Mouse (Mus musculus) lung, postnatal 0 days (tissue): Measurements from ENCODE around the gene Gamt. TPM values are rescaled to one million over a fixed set of nuclear protein-coding genes. Genes with fewer than 3 reads are reported as not detected.

ENCODE experiments used
- ATAC-seq: fragments of 200-750 bp; cut with Nextera tagmentation; 2 replicates; pipeline ENCODE4 v1.8.0; 2017; ENCODE audit warnings: moderate library complexity
- DNase-seq: peaks from one replicate; pipeline ENCODE4 v3.0.0-alpha.2; 2016; ENCODE audit warnings: low spot score
- H3K27ac ChIP-seq: fragments of 300-500 bp; sonication (generic); 2 replicates; pipeline ENCODE4 v1.5.1; 2014; ENCODE audit warnings: antibody characterized with exemption, mild to moderate bottlenecking, low read length, mixed read lengths
- H3K27me3 ChIP-seq: fragments of 300-500 bp; sonication (generic); replicated peaks from 2 replicates; pipeline ENCODE4 v1.6.1; 2014; ENCODE audit warnings: low read length, mixed read lengths; ENCODE audit not compliant: insufficient read depth
- H3K36me3 ChIP-seq: fragments of 300-500 bp; sonication (generic); 2 replicates; pipeline ENCODE4 v1.6.1; 2014; ENCODE audit warnings: low read length, mixed read lengths; ENCODE audit not compliant: insufficient read depth
- H3K4me1 ChIP-seq: fragments of 300-500 bp; sonication (generic); 2 replicates; pipeline ENCODE4 v1.6.1; 2014; ENCODE audit warnings: antibody characterized with exemption, low read depth, low read length, mixed read lengths; ENCODE audit not compliant: insufficient read depth
- H3K4me2 ChIP-seq: fragments of 300-500 bp; sonication (generic); replicated peaks from 2 replicates; pipeline ENCODE4 v1.6.1; 2014; ENCODE audit warnings: low read depth, mild to moderate bottlenecking, low read length, moderate library complexity, mixed read lengths
- H3K4me3 ChIP-seq: fragments of 300-500 bp; sonication (generic); 2 replicates; pipeline ENCODE4 v1.5.1; 2014; ENCODE audit warnings: low read depth, low read length
- H3K9ac ChIP-seq: fragments of 300-500 bp; sonication (generic); replicated peaks from 2 replicates; pipeline ENCODE4 v1.6.1; 2014; ENCODE audit warnings: low read depth, mild to moderate bottlenecking
- H3K9me3 ChIP-seq: fragments of 300-500 bp; sonication (generic); 2 replicates; pipeline ENCODE4 v1.6.1; 2016; ENCODE audit warnings: low read length, mixed read lengths
- CTCF ChIP-seq: IDR thresholded peaks from 2 replicates; pipeline ENCODE4 v1.5.1; 2016; ENCODE audit warnings: antibody characterized with exemption, mild to moderate bottlenecking
- EP300 ChIP-seq: IDR thresholded peaks from 2 replicates; pipeline ENCODE4 v1.6.1; 2016; ENCODE audit warnings: antibody characterized with exemption, mild to moderate bottlenecking, control low read depth
- WGBS: fragments of 180-500 bp; shearing (Covaris S2); extraction: QIAGEN DNeasy Blood & Tissue Kit; methylation state at CpG from one replicate; pipeline ENCODE4 v1.1.7; 2014; 5-methylcytosine and 5-hydroxymethylcytosine counted together
- polyA plus RNA-seq: library from polyadenylated mRNA; unstranded; fragments of >200 nt; fragmentation: Nextera tagmentation; extraction: Ambion mirVana; gene quantifications from 2 replicates; pipeline ENCODE4 v1.2.1, GENCODE M21; 2015

The Gamt gene
- polyA plus RNA-seq, 1 experiment from 2014 or later: 23.5 TPM

- Histone ChIP-seq H3K27me3 (no peaks in the 10 kb centered on the region), H3K9me3 (no peaks in the 10 kb centered on the region), H3K36me3 (0 out of 2 replicates have a peak, but pooled peaks cover 5% of the 10 kb centered on the region), H3K27ac (peak overlapping the region; percentile 51; the same call in 1 of the 2 replicates), H3K4me1 (peaks cover 17% of the 10 kb centered on the region; the same call in 1 of the 2 replicates), H3K4me3 (no peak overlapping the region), H3K4me2 (no peak overlapping the region), H3K9ac (no peak overlapping the region)
- TF ChIP-seq CTCF (no peak), EP300 (no peak)
- no peak for ATAC-seq
- WGBS: 70% methylated on average over 5 of the region's 5 CpGs
- no peak for DNase-seq
Observed at GRCm38 (mm10) chr10:80271186-80271843, 10.5 kb upstream of the Gamt start.

- H3K9me3 ChIP-seq: no peaks in the 10 kb centered on the region
- peaks cover 19% of the 10 kb centered on the region; the same call in 1 of the 2 replicates for H3K4me1 ChIP-seq
- TF ChIP-seq CTCF (no peak), EP300 (no peak)
- DNase-seq (no peak), ATAC-seq (no peak)
- no peak overlapping the region for H3K9ac ChIP-seq
- 47% methylated on average over 6 of the region's 6 CpGs for WGBS
- no peak overlapping the region for H3K4me3 ChIP-seq
- H3K27ac ChIP-seq: peak overlapping the region; percentile 51
- H3K36me3 ChIP-seq: 0 out of 2 replicates have a peak, but pooled peaks cover 5% of the 10 kb centered on the region
- H3K27me3 ChIP-seq: no peaks in the 10 kb centered on the region
- H3K4me2 ChIP-seq: no peak overlapping the region
Observed at GRCm38 (mm10) chr10:80270734-80271181, 9.9 kb upstream of the Gamt start.

GRCm38 (mm10) chr10:80270099-80270498 is 9.3 kb upstream of the Gamt start:
- TF ChIP-seq EP300 (no peak), CTCF (no peak)
- DNase-seq: no peak
- Histone ChIP-seq H3K4me3 (no peak overlapping the region), H3K27me3 (no peaks in the 10 kb centered on the region), H3K27ac (0 out of 2 replicates have a peak overlapping the region, but pooled peaks have one; percentile 51), H3K9me3 (no peaks in the 10 kb centered on the region), H3K36me3 (0 out of 2 replicates have a peak, but pooled peaks cover 5% of the 10 kb centered on the region), H3K4me2 (no peak overlapping the region), H3K4me1 (peaks cover 19% of the 10 kb centered on the region; the same call in 1 of the 2 replicates), H3K9ac (no peak overlapping the region)
- WGBS: 97% methylated on average over 2 of the region's 2 CpGs
- no peak for ATAC-seq

DNA sequence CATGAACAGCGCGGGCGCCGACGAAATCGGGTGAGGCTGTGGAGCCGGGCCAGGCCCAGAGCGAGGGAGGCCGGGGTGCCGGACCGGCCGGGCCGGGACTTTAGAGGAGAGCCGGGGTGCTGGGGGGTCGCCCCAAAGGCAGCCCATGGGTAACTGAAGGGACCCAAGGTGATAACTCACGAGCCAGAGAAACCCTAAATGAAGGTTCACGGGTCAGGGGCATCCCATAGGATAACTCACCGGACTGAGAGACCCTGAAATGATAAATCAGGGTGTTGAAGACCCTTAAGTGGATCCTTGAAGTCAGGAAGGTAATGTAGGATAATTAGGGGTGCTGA is 4.3 kb upstream of the Gamt start:
- peaks cover 28% of the 10 kb centered on the region; the same call in 1 of the 2 replicates for H3K4me1 ChIP-seq
- H3K4me3 ChIP-seq: peak overlapping the region; percentile 93
- TF ChIP-seq EP300 (no peak), CTCF (no peak)
- H3K36me3 ChIP-seq: no peaks in the 10 kb centered on the region
- no peaks in the 10 kb centered on the region for H3K27me3 ChIP-seq
- ATAC-seq (no peak), DNase-seq (no peak)
- peak overlapping the region; percentile 93 for H3K9ac ChIP-seq
- WGBS: 0% methylated on average over 12 of the region's 18 CpGs
- no peaks in the 10 kb centered on the region for H3K9me3 ChIP-seq
- H3K4me2 ChIP-seq: peak overlapping the region; percentile 64
- H3K27ac ChIP-seq: peak overlapping the region; percentile 79

GRCm38 (mm10) chr10:80264341-80265148 is 3.7 kb upstream of the Gamt start:
- peak overlapping the region; percentile 64 for H3K4me2 ChIP-seq
- no peak for TF ChIP-seq EP300
- no peak for TF ChIP-seq CTCF
- H3K27me3 ChIP-seq: no peaks in the 10 kb centered on the region
- peak; percentile 100 for DNase-seq
- peaks cover 28% of the 10 kb centered on the region; the same call in 1 of the 2 replicates for H3K4me1 ChIP-seq
- ATAC-seq: peak; percentile 51
- peak overlapping the region; percentile 79 for H3K27ac ChIP-seq
- H3K9me3 ChIP-seq: no peaks in the 10 kb centered on the region
- peak overlapping the region; percentile 93 for H3K9ac ChIP-seq
- H3K36me3 ChIP-seq: no peaks in the 10 kb centered on the region
- WGBS: 2% methylated on average over 49 of the region's 81 CpGs
- peak overlapping the region; percentile 93 for H3K4me3 ChIP-seq

- H3K4me3 ChIP-seq: no peak overlapping the region
- WGBS: 88% methylated on average over 10 of the region's 10 CpGs
- no peak overlapping the region for H3K4me2 ChIP-seq
- no peak overlapping the region for H3K27ac ChIP-seq
- DNase-seq (no peak), ATAC-seq (no peak)
- peaks cover 23% of the 10 kb centered on the region; the same call in 1 of the 2 replicates for H3K4me1 ChIP-seq
- TF ChIP-seq EP300 (no peak), CTCF (no peak)
- H3K9ac ChIP-seq: no peak overlapping the region
- no peaks in the 10 kb centered on the region for H3K36me3 ChIP-seq
- no peaks in the 10 kb centered on the region for H3K9me3 ChIP-seq
- H3K27me3 ChIP-seq: no peaks in the 10 kb centered on the region
Observed at GRCm38 (mm10) chr10:80262776-80263365, 2.1 kb upstream of the Gamt start.
